Mouse (Mus musculus): Measurements from ENCODE around the gene Pkd1l2. TPM values are rescaled to one million over a fixed set of nuclear protein-coding genes. Genes with fewer than 3 reads are reported as not detected.

Pkd1l2 gene
- polyA plus RNA-seq, 1 experiment from 2014 or later, result 0.03 TPM

DNA sequence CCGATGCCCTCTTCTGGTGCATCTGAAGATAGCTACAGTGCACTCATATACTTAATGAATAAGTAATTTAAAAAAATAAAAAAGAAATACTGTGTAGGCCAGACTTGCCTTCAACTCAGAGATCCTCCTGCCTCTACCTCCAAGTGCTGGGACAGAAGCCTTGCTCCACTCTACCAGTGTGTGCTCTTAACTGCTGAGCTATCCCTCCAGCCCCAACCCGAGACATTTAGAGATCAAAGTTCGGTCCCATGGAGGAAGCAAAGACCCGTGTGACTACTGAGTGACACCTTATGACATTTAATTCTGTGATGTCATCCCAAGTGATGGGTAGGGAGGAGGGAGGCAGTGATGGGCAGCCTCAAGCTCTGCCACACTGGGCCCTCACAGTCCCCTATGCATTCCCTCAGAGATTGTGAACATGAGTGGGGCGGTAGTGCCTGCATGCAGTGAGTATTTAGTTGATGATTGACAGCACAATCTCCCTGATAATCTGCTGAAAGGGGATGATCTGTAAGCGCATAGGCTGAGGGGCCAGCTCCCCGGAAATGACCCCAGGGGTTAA lies 44.8 kb downstream of the Pkd1l2 start:
- 77% methylated on average over 7 of the region's 7 CpGs for WGBS (ENCODE audit: insufficient replicate concordance)
- Histone ChIP-seq H3K9me3 (replicated peaks; ENCODE audit: control insufficient read depth, low read length) (no peaks in the 10 kb centered on the region), H3K27me3 (ENCODE audit: control insufficient read depth, insufficient read depth, low read length) (peaks cover 4% of the 10 kb centered on the region; the same call in 1 of the 2 replicates), H3K36me3 (ENCODE audit: control insufficient read depth, insufficient read depth, low read length) (no peaks in the 10 kb centered on the region), H3K4me1 (ENCODE audit: control insufficient read depth, insufficient read depth, low read length) (no peaks in the 10 kb centered on the region), H3K9ac (ENCODE audit: low read depth, low read length) (no peak overlapping the region), H3K4me3 (ENCODE audit: low read depth, low read length) (no peak overlapping the region), H3K4me2 (no peak overlapping the region), H3K27ac (ENCODE audit: low read depth, low read length) (no peak overlapping the region)
- ATAC-seq (replicated peaks; ENCODE audit: insufficient number of reproducible peaks, low FRiP score, low TSS enrichment), result no peak

DNA sequence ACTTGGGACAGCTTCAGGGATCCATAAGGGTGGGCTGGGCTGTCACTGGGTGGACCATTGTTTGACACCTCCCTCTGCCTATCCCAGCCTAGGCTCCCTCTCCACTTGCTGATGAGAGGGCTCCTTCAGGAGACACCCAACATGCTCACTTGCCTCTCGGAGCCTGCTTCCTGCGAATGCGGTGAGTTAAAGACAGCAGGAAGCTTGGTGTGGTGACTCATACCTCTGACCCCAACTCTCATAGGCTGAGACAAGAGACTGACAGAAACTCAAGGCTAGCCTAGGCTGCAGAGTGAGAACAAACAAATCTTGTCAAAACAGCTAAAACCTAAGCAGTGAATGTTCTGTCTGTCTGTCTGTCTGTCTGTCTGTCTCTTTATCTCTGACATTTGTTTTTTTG lies 48.9 kb downstream of the Pkd1l2 start:
- Histone ChIP-seq H3K4me3 (ENCODE audit: low read depth, low read length) (no peak overlapping the region), H3K4me2 (no peak overlapping the region), H3K36me3 (ENCODE audit: control insufficient read depth, insufficient read depth, low read length) (no peaks in the 10 kb centered on the region), H3K9ac (ENCODE audit: low read depth, low read length) (no peak overlapping the region), H3K9me3 (replicated peaks; ENCODE audit: control insufficient read depth, low read length) (no peaks in the 10 kb centered on the region), H3K27ac (ENCODE audit: low read depth, low read length) (no peak overlapping the region), H3K27me3 (ENCODE audit: control insufficient read depth, insufficient read depth, low read length) (no peaks in the 10 kb centered on the region), H3K4me1 (ENCODE audit: control insufficient read depth, insufficient read depth, low read length) (no peaks in the 10 kb centered on the region)
- WGBS (ENCODE audit: insufficient replicate concordance), result 46% methylated on average over 3 of the region's 3 CpGs
- no peak for ATAC-seq (replicated peaks; ENCODE audit: insufficient number of reproducible peaks, low FRiP score, low TSS enrichment)

DNA sequence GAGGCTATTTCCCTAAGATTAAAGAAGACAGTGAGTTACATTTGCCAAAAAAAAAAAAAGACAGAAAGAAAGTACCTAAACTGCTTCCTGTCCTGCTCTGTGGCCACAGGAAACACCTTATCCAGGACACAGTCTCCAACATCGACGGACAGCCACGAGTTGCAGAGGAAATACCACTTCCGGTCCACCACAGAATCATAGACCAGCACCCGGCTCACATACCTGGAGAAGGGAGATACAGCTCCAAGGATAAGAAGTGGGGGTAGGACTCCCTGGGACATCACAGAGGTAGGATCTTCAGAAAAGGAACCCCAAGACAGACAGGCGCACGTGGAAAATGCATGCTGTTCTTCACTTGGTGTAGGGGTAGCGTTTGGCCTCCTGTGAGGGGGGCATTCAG lies 49.6 kb downstream of the Pkd1l2 start:
- H3K4me3 ChIP-seq (ENCODE audit: low read depth, low read length), result no peak overlapping the region
- H3K27ac ChIP-seq (ENCODE audit: low read depth, low read length), result no peak overlapping the region
- no peaks in the 10 kb centered on the region for H3K36me3 ChIP-seq (ENCODE audit: control insufficient read depth, insufficient read depth, low read length)
- no peak overlapping the region for H3K4me2 ChIP-seq
- ATAC-seq (replicated peaks; ENCODE audit: insufficient number of reproducible peaks, low FRiP score, low TSS enrichment), result no peak
- no peak overlapping the region for H3K9ac ChIP-seq (ENCODE audit: low read depth, low read length)
- H3K9me3 ChIP-seq (replicated peaks; ENCODE audit: control insufficient read depth, low read length), result no peaks in the 10 kb centered on the region
- H3K4me1 ChIP-seq (ENCODE audit: control insufficient read depth, insufficient read depth, low read length), result no peaks in the 10 kb centered on the region
- no peaks in the 10 kb centered on the region for H3K27me3 ChIP-seq (ENCODE audit: control insufficient read depth, insufficient read depth, low read length)
- WGBS (ENCODE audit: insufficient replicate concordance), result 62% methylated on average over 8 of the region's 8 CpGs

DNA sequence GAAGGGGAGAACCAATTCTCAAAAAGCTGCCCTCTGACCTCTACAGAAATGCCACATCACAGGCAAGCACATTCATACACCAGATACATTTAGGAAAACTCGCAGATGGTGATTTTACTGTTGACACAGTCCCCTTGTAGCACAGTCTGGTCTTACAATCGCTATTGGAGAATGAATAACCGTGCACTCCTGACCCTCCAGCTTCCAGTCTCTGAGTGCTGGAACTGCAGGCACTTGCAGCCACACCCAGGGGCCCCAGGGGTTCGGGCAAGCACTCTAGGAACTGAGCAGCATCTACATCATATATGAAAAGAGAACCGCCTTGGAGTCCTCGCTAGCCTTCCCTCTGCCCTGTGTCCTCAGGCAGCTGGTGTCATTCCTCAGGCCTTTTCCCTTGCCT lies 50.8 kb downstream of the Pkd1l2 start:
- Histone ChIP-seq H3K27me3 (ENCODE audit: control insufficient read depth, insufficient read depth, low read length) (no peaks in the 10 kb centered on the region), H3K9ac (ENCODE audit: low read depth, low read length) (no peak overlapping the region), H3K4me1 (ENCODE audit: control insufficient read depth, insufficient read depth, low read length) (no peaks in the 10 kb centered on the region), H3K4me2 (no peak overlapping the region), H3K9me3 (replicated peaks; ENCODE audit: control insufficient read depth, low read length) (no peaks in the 10 kb centered on the region), H3K27ac (ENCODE audit: low read depth, low read length) (no peak overlapping the region), H3K36me3 (ENCODE audit: control insufficient read depth, insufficient read depth, low read length) (no peaks in the 10 kb centered on the region), H3K4me3 (ENCODE audit: low read depth, low read length) (no peak overlapping the region)
- ATAC-seq (replicated peaks; ENCODE audit: insufficient number of reproducible peaks, low FRiP score, low TSS enrichment), result no peak
- WGBS (ENCODE audit: insufficient replicate concordance), result 60% methylated on average over 6 of the region's 6 CpGs

DNA sequence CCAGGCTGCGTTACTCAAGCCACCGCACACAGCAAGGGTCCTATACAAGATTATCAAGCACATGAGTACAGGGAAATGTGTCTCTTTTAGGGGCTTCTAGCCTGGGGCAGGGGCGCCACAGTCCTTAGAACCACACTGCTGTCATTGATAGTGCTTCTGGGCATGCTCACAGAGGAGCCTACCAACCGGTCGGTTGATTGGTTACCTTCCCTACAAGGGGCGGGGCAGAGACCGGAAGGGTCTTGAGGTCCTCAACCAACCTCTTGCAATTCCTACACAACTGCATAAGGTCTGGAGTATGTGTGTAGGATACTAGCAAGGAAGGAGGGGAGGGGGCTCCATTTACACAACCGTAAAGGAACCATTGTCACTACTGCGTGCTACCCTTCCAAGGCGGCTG lies 53.6 kb downstream of the Pkd1l2 start:
- 86% methylated on average over 10 of the region's 10 CpGs for WGBS (ENCODE audit: insufficient replicate concordance)
- H3K36me3 ChIP-seq (ENCODE audit: control insufficient read depth, insufficient read depth, low read length), result no peaks in the 10 kb centered on the region
- H3K9ac ChIP-seq (ENCODE audit: low read depth, low read length), result no peak overlapping the region
- H3K4me1 ChIP-seq (ENCODE audit: control insufficient read depth, insufficient read depth, low read length), result no peaks in the 10 kb centered on the region
- no peaks in the 10 kb centered on the region for H3K9me3 ChIP-seq (replicated peaks; ENCODE audit: control insufficient read depth, low read length)
- no peaks in the 10 kb centered on the region for H3K27me3 ChIP-seq (ENCODE audit: control insufficient read depth, insufficient read depth, low read length)
- H3K4me3 ChIP-seq (ENCODE audit: low read depth, low read length), result no peak overlapping the region
- ATAC-seq (replicated peaks; ENCODE audit: insufficient number of reproducible peaks, low FRiP score, low TSS enrichment), result no peak
- no peak overlapping the region for H3K27ac ChIP-seq (ENCODE audit: low read depth, low read length)
- no peak overlapping the region for H3K4me2 ChIP-seq

DNA sequence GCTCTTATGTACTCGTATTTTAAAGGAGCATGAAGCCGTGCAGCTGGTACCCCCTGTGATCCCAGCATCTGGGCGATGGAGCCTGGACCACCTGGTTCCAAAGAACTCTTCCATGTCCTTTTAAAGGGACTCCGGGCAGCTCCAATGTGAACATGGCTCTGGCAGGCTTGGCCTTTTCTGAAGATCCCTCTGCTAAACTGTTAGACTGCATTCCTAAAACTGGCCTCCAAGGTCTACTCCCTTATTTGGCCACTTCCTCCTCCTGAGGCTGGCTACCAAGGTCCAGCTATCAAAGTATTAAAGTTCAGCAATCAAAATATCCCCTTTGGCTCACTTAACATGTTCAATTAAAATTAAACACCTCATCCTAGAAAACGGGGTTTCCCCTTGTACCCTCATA lies 54.6 kb downstream of the Pkd1l2 start:
- no peaks in the 10 kb centered on the region for H3K36me3 ChIP-seq (ENCODE audit: control insufficient read depth, insufficient read depth, low read length)
- no peaks in the 10 kb centered on the region for H3K4me1 ChIP-seq (ENCODE audit: control insufficient read depth, insufficient read depth, low read length)
- no peak for ATAC-seq (replicated peaks; ENCODE audit: insufficient number of reproducible peaks, low FRiP score, low TSS enrichment)
- no peak overlapping the region for H3K4me3 ChIP-seq (ENCODE audit: low read depth, low read length)
- H3K27me3 ChIP-seq (ENCODE audit: control insufficient read depth, insufficient read depth, low read length), result no peaks in the 10 kb centered on the region
- no peaks in the 10 kb centered on the region for H3K9me3 ChIP-seq (replicated peaks; ENCODE audit: control insufficient read depth, low read length)
- H3K9ac ChIP-seq (ENCODE audit: low read depth, low read length), result no peak overlapping the region
- H3K4me2 ChIP-seq, result no peak overlapping the region
- 84% methylated on average over 5 of the region's 5 CpGs for WGBS (ENCODE audit: insufficient replicate concordance)
- H3K27ac ChIP-seq (ENCODE audit: low read depth, low read length), result no peak overlapping the region

DNA sequence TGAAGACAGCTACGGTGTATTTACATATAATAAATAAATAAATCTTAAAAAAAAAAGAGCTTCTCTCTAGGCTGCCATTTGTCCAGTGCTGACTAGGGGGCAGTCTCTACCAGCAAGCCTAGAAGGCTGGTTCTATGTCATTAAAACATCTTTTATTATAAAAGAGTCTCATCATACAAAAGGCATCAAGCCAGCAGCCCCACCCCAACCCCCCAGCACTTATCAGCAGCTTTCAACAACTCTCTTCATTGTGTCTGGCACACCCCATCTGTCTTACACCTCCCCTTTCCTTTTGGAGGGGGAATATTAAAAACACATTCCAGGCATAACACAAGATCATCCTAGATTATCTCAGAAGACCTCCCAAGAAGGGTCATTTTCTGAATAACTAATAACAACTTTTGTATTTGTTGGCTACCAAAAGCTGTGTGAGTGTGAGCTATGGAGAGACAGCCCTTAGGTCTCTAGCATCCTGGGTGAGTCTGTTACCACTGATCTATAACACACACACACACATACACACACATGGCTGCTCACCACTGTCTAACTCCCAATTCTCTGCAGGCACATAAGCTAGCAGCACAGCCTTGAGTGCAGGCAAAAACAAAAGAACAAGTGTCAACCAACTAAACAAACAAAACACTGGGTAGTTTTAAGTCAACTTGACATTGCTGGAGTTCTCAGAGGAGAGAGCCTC lies 59.8 kb downstream of the Pkd1l2 start:
- 71% methylated on average over 1 of the region's 1 CpGs for WGBS (ENCODE audit: insufficient replicate concordance)

DNA sequence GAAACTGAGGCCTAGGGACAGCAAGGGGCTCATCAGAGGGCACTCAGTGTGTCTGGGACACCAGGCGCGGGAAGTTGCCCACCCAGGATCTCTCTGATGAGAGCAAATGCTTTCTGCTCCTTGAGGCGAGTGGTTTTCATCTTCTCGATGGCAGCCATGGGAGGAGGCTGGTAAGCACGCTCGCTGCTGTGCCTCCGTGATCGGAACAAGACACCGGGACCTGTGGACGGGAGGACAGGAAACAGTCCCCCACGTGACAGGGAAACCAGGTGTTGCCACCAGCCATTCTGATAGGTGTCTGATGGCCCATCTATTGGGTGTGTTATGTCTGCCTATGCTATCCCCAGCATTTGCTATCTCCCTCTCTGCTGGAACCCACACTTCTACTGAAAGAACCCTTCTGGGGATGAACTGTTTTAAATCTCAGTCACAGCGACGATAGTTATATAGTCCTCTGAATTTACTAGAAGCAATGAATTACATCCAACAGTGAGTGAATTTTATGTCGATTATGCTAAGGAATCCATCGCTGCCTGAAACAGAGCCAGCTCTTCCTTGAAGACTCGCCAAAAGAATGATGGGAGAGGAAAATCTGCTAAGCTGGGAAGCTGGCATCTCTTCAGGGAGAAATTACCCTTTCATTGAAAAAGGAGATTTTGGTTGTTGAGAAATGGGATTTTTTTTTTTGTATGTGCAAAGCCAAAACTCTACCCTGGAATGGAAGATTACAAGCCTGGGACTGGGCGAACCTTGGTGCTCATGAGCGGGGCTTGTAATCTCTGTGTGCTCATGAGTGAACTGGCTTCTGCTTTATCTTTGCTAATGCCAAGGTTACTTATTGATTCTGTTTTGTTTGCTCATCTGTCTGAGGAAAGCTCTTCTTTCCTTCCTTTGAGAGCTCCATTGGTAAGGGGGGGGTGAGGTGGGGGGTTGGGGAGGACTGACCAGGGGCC lies 62.6 kb downstream of the Pkd1l2 start:
- H3K36me3 ChIP-seq (ENCODE audit: control insufficient read depth, insufficient read depth, low read length), result no peaks in the 10 kb centered on the region
- H3K4me1 ChIP-seq (ENCODE audit: control insufficient read depth, insufficient read depth, low read length), result no peaks in the 10 kb centered on the region
- no peak overlapping the region for H3K4me2 ChIP-seq
- H3K9me3 ChIP-seq (replicated peaks; ENCODE audit: control insufficient read depth, low read length), result no peaks in the 10 kb centered on the region
- no peak for ATAC-seq (replicated peaks; ENCODE audit: insufficient number of reproducible peaks, low FRiP score, low TSS enrichment)
- H3K4me3 ChIP-seq (ENCODE audit: low read depth, low read length), result no peak overlapping the region
- no peak overlapping the region for H3K9ac ChIP-seq (ENCODE audit: low read depth, low read length)
- peaks cover 2% of the 10 kb centered on the region; the same call in 1 of the 2 replicates for H3K27me3 ChIP-seq (ENCODE audit: control insufficient read depth, insufficient read depth, low read length)
- H3K27ac ChIP-seq (ENCODE audit: low read depth, low read length), result no peak overlapping the region
- WGBS (ENCODE audit: insufficient replicate concordance), result 76% methylated on average over 18 of the region's 18 CpGs

More for the DNA sequence above, 59.8 kb downstream of the Pkd1l2 start:
- H3K4me1 ChIP-seq (ENCODE audit: control insufficient read depth, insufficient read depth, low read length), result no peaks in the 10 kb centered on the region
- H3K36me3 ChIP-seq (ENCODE audit: control insufficient read depth, insufficient read depth, low read length), result no peaks in the 10 kb centered on the region
- H3K27ac ChIP-seq (ENCODE audit: low read depth, low read length), result no peak overlapping the region
- no peak overlapping the region for H3K9ac ChIP-seq (ENCODE audit: low read depth, low read length)
- no peaks in the 10 kb centered on the region for H3K9me3 ChIP-seq (replicated peaks; ENCODE audit: control insufficient read depth, low read length)
- H3K4me2 ChIP-seq, result no peak overlapping the region
- H3K4me3 ChIP-seq (ENCODE audit: low read depth, low read length), result no peak overlapping the region
- ATAC-seq (replicated peaks; ENCODE audit: insufficient number of reproducible peaks, low FRiP score, low TSS enrichment), result no peak
- no peaks in the 10 kb centered on the region for H3K27me3 ChIP-seq (ENCODE audit: control insufficient read depth, insufficient read depth, low read length)
